ENCODE assay signal across 28 mouse cellular contexts in the genomic region with DNA sequence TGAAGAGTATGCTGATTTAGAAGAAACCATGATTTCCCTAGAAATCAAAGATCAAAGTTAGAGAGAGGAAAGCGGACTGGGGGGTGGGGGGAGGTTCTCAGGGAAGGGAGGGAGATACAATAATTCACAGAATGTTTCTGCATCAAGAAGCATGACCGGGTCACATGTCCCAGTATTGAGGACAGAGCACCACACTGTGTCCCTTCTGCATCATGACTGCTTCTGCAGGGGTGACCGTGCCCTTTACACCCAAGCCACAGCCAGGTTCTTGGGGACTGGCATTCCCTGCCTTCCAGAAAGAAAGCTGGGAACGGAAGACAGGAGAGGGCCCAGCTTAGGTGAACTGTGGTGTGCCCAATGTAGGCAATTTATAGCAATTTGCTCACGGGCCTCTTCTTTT.
"Had no signal": no experiment of that assay in that cellular context is flagged by ENCODE, and none has a peak within 500 bp of the region (broad histone marks: within the 10 kb centered on the region; RNA-seq: fewer than 3 reads in every experiment).

No protein-coding gene starts in this region.

- DNase-seq: cerebellum, adult 18-20 months; cerebellum, adult 2 months; cerebellum, adult 8-10 months; cerebellum, adult 9-10 months; cerebellum, adult 9-11 months; cerebellum, postnatal 10 days; cerebellum, postnatal 14 days; cerebellum, postnatal 25 days; cerebellum, postnatal 36 days; embryo, embryonic 11 days; forebrain, postnatal 0 days; gastrocnemius, adult 2 months; gastrocnemius, postnatal 10 days; gastrocnemius, postnatal 14 days; gastrocnemius, postnatal 25 days; gastrocnemius, postnatal 36 days; heart, adult 11 months had no signal

- H3K4me2 ChIP-seq: embryonic facial prominence, embryonic 12.5 days; embryonic facial prominence, embryonic 13.5 days; embryonic facial prominence, embryonic 15.5 days; forebrain, embryonic 12.5 days; forebrain, embryonic 13.5 days; forebrain, embryonic 15.5 days had no signal

- H3K9me3 ChIP-seq: embryonic facial prominence, embryonic 10.5 days; embryonic facial prominence, embryonic 12.5 days; embryonic facial prominence, embryonic 13.5 days; embryonic facial prominence, embryonic 15.5 days; forebrain, embryonic 10.5 days; forebrain, embryonic 12.5 days; forebrain, embryonic 13.5 days; forebrain, embryonic 15.5 days had no signal

- H3K36me3 ChIP-seq: embryonic facial prominence, embryonic 10.5 days; embryonic facial prominence, embryonic 12.5 days; embryonic facial prominence, embryonic 13.5 days; embryonic facial prominence, embryonic 15.5 days; forebrain, embryonic 12.5 days; forebrain, embryonic 15.5 days had no signal

- H3K27ac ChIP-seq: embryonic facial prominence, embryonic 10.5 days; embryonic facial prominence, embryonic 12.5 days; embryonic facial prominence, embryonic 13.5 days; embryonic facial prominence, embryonic 15.5 days; forebrain, embryonic 10.5 days; forebrain, embryonic 12.5 days; forebrain, embryonic 13.5 days; forebrain, embryonic 15.5 days; gastrocnemius, adult 2 months had no signal

- H3K9ac ChIP-seq: embryonic facial prominence, embryonic 12.5 days; embryonic facial prominence, embryonic 13.5 days; embryonic facial prominence, embryonic 15.5 days; forebrain, embryonic 12.5 days; forebrain, embryonic 13.5 days; forebrain, embryonic 15.5 days; forebrain, postnatal 0 days had no signal

- H3K27me3 ChIP-seq: embryonic facial prominence, embryonic 12.5 days; embryonic facial prominence, embryonic 13.5 days; embryonic facial prominence, embryonic 15.5 days; forebrain, embryonic 12.5 days; forebrain, embryonic 13.5 days; forebrain, embryonic 15.5 days had no signal

- H3K4me3 ChIP-seq: embryonic facial prominence, embryonic 10.5 days; embryonic facial prominence, embryonic 12.5 days; embryonic facial prominence, embryonic 13.5 days; embryonic facial prominence, embryonic 15.5 days; erythroblast, embryonic 14.5 days; forebrain, embryonic 10.5 days; forebrain, embryonic 12.5 days; forebrain, embryonic 13.5 days; forebrain, embryonic 15.5 days; gastrocnemius, adult 2 months had no signal

- ATAC-seq: forebrain, embryonic 13.5 days; forebrain, embryonic 14.5 days; forebrain, embryonic 15.5 days; forebrain, embryonic 16.5 days; forebrain, postnatal 0 days had no signal
